Mouse (Mus musculus) testis, adult 2 months (tissue): Measurements from ENCODE around the gene Kpna1.

Experiments
- CTCF ChIP-seq: fragments of 200-500 bp; IDR thresholded peaks from 2 replicates; pipeline ENCODE4 v1.5.1; 2012; ENCODE audit warnings: low read depth, mild to moderate bottlenecking, inconsistent platforms, low read length, moderate library complexity; ENCODE audit not compliant: control insufficient read depth, insufficient read depth, insufficient replicate concordance
- POLR2A ChIP-seq: fragments of 200-500 bp; IDR thresholded peaks from 2 replicates; pipeline ENCODE4 v1.6.1; 2012; ENCODE audit warnings: low read depth, mild to moderate bottlenecking, inconsistent platforms, low read length, moderate library complexity; ENCODE audit not compliant: control insufficient read depth

GRCm38 (mm10) chr16:35983517-35984101 lies 5.1 kb downstream of the Kpna1 start:
- no peak for TF ChIP-seq CTCF
- TF ChIP-seq POLR2A, result no peak
